Mouse (Mus musculus): ENCODE measurements around the gene Zfp719. TPM values are rescaled to one million over a fixed set of nuclear protein-coding genes. Genes with fewer than 3 reads are reported as not detected.

The Zfp719 gene
- polyA plus RNA-seq, 1 experiment from 2014 or later, result 13.9 TPM

DNA sequence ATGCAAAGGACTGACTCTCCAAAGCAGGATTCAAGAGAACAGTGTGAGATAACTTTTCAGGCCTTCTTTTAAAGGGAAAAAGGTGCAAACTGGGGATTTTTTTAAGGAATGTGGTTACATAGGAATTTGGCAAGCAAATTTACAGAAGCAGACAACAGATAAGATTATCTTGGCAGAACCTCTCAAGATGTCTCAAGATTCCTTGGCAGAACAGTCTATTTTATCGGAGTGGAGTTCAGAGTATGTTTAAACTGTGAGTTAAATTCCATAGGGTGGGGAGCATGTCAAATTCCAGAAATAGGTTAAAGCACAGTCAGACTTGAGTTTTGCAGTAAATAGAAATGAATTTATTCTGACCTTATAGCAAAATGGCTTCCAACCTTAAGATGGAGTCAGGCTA is 22.5 kb upstream of the Zfp719 start:
- no peaks in the 10 kb centered on the region for H3K9me3 ChIP-seq
- no peaks in the 10 kb centered on the region for H3K4me1 ChIP-seq (replicated peaks)
- H3K4me3 ChIP-seq, result no peak overlapping the region
- no peak overlapping the region for H3K4me2 ChIP-seq
- H3K27me3 ChIP-seq, result no peaks in the 10 kb centered on the region
- no peaks in the 10 kb centered on the region for H3K36me3 ChIP-seq
- ATAC-seq (ENCODE audit: low read depth), result no peak
- WGBS, result 94% methylated on average over 1 of the region's 1 CpGs
- H3K9ac ChIP-seq, result no peak overlapping the region
- no peak overlapping the region for H3K27ac ChIP-seq (replicated peaks)

DNA sequence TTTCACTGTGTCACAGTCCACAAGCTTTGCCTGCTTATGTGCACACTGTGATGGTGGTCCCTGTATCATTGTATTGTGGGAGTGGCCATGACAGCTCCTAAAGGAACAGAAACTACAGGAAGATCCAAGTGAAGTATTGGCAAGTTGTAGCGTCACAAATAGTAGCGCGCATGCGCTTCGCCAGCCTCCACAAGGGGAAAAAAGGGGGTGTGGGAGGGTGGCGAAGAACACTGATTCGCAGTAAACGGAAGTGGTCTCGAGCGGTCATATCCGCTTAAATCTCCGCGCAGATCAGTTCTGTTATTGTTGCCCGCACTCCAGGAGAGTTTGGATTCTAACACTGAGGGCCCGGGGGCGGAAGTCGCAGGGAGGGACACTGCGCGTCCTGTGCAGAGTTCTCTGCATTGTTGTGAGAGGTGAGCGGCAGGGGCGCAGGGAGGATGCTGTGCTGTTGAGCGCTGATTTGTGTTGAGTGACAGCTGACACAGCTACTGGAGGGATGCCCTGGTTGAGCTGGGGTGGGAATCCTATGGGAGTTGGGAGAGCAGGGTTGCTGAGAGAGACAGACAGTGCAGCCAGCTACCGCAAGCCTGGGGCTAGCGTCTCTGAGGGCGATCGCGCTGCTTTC is 17.3 kb upstream of the Zfp719 start, which contains the start of gene Zfp658:
Gene Zfp658, plus strand, starts transcription at position 251 of the 628 bp plus-strand sequence.
- Histone ChIP-seq H3K4me3 (peak within 1 kb of the TSS; percentile 73), H3K4me1 (replicated peaks) (peaks cover 22% of the 10 kb centered on the region), H3K9ac (peak within 1 kb of the TSS; percentile 84), H3K27ac (replicated peaks) (peak within 1 kb of the TSS; percentile 86), H3K9me3 (no peaks in the 10 kb centered on the region), H3K36me3 (peaks cover 25% of the 10 kb centered on the region), H3K27me3 (no peaks in the 10 kb centered on the region), H3K4me2 (peak within 1 kb of the TSS; percentile 90)
- ATAC-seq (ENCODE audit: low read depth), result peak; percentile 93
- under 1% methylated on average over 27 of the region's 27 CpGs for whole genome bisulfite sequencing

DNA sequence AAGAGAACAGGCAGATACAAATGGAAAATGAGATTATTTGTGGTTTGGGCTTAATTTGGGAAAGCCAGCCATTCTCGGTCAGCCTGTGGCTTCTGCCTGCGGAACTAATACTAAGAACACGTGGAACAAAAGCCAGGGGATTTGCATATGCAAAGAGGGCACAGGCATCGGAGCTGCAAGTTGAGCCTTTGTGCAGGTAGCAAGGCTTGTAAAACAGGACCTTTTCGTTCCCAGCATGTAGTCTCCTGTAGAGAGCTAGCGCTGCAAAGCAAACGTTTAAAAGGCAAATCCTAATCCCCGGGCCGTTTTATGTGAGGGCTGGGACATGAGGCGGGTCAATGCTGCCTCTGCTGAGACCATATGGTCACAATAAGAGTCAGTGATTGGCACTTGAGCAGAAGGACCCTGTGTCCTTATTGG is 16.7 kb upstream of the Zfp719 start:
- H3K4me2 ChIP-seq, result peak overlapping the region; percentile 90
- peak overlapping the region; percentile 84 for H3K9ac ChIP-seq
- H3K27me3 ChIP-seq, result no peaks in the 10 kb centered on the region
- peak overlapping the region; percentile 73 for H3K4me3 ChIP-seq
- peaks cover 30% of the 10 kb centered on the region for H3K36me3 ChIP-seq
- under 1% methylated on average over 10 of the region's 10 CpGs for WGBS
- no peaks in the 10 kb centered on the region for H3K9me3 ChIP-seq
- peaks cover 22% of the 10 kb centered on the region for H3K4me1 ChIP-seq (replicated peaks)
- H3K27ac ChIP-seq (replicated peaks), result peak overlapping the region; percentile 86
- ATAC-seq (ENCODE audit: low read depth), result peak; percentile 32

DNA sequence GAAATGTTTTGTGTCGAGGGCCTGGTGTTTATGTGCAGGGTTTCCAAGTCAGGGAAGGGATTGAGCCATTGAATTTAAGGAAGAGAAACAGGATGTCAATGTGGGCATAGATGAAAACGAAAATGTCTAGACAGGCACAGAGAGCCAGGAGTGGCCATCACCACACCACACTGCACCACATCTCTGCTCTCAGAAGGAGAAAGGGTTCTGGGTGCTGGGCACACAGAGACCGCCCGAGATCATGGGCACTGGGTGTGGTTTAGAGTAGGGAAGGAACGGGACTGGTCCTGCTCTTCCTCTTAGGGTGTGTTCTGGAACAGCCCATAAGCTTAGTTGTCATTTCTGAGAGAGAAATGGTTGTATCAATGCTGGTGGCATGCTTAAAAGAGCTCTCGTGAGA is 16.1 kb upstream of the Zfp719 start:
- peak overlapping the region; percentile 73 for H3K4me3 ChIP-seq
- peak overlapping the region; percentile 90 for H3K4me2 ChIP-seq
- H3K27me3 ChIP-seq, result no peaks in the 10 kb centered on the region
- WGBS, result 65% methylated on average over 6 of the region's 6 CpGs
- peaks cover 22% of the 10 kb centered on the region for H3K4me1 ChIP-seq (replicated peaks)
- peaks cover 36% of the 10 kb centered on the region for H3K36me3 ChIP-seq
- H3K27ac ChIP-seq (replicated peaks), result no peak overlapping the region
- H3K9me3 ChIP-seq, result no peaks in the 10 kb centered on the region
- ATAC-seq (ENCODE audit: low read depth), result no peak
- H3K9ac ChIP-seq, result peak overlapping the region; percentile 84

DNA sequence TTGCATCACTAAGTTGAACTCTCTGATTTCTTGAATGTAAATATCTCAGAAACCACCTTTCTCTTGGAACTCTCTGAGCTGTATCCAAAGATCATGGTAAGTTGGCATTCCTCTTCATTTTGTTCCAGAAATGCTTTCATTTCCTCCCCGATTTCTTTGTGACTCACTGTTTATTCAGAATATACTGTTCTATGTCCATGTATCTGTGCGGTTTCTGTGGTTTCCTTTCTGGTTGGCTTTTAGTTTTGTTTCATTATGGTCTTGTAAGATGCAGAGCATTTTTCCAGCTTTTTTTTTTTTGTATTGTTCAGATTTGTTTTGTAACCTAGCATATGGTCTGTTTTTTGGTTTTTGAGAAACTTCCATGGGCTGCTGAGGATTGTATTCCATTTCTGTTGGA is 8.2 kb upstream of the Zfp719 start:
- Histone ChIP-seq H3K27me3 (no peaks in the 10 kb centered on the region), H3K9me3 (no peaks in the 10 kb centered on the region), H3K9ac (no peak overlapping the region), H3K4me3 (no peak overlapping the region), H3K36me3 (peaks cover 95% of the 10 kb centered on the region), H3K27ac (replicated peaks) (no peak overlapping the region), H3K4me1 (replicated peaks) (no peaks in the 10 kb centered on the region), H3K4me2 (no peak overlapping the region)
- no peak for ATAC-seq (ENCODE audit: low read depth)
- WGBS, result 95% methylated on average over 2 of the region's 2 CpGs

DNA sequence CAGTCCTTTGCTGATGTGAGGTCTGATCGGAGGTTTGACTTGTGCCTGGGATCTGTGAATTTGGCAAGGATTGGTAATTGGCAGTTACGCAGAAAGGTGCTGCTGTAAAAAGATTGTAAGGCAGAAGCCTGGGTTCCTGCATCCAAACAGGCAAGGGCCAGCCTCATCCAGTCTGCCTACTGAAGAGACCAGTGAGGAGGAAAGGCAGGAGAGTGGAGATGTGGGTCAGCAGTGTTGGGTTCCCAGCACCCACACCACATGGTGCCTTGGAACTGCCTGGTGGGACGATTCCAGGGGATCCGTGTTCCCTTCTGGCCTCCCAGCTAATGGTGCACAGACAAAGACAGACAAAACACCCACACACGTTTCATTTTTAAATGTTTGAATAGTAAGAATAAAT is 1.1 kb downstream of the Zfp719 start:
- Histone ChIP-seq H3K27ac (replicated peaks) (peak overlapping the region; percentile 94), H3K4me3 (peak overlapping the region; percentile 75), H3K27me3 (no peaks in the 10 kb centered on the region), H3K9me3 (no peaks in the 10 kb centered on the region), H3K4me1 (replicated peaks) (peaks cover 27% of the 10 kb centered on the region), H3K9ac (peak overlapping the region; percentile 91), H3K4me2 (peak overlapping the region; percentile 84), H3K36me3 (peaks cover 34% of the 10 kb centered on the region)
- WGBS, result 72% methylated on average over 5 of the region's 5 CpGs
- ATAC-seq (ENCODE audit: low read depth), result no peak

DNA sequence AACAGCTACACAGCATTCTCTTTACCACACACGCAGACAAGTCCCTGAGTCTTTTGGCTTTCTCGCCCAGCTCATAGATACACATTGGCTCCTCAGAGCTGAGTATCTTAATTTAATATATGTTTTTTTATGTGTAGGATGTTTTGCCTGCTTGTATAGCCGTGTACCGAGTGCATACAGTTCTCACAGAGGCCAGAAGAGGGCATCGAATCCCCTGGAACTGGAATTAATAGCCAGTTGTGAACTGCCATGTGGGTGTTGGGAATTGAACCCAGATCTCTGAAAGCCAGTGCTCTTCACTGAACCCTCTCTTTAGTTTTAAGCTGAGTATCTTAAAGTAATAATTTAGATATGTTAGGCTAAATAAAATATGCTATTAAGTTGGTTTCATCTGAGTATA is 5.4 kb downstream of the Zfp719 start:
- 90% methylated on average over 5 of the region's 5 CpGs for WGBS
- no peak overlapping the region for H3K4me2 ChIP-seq

DNA sequence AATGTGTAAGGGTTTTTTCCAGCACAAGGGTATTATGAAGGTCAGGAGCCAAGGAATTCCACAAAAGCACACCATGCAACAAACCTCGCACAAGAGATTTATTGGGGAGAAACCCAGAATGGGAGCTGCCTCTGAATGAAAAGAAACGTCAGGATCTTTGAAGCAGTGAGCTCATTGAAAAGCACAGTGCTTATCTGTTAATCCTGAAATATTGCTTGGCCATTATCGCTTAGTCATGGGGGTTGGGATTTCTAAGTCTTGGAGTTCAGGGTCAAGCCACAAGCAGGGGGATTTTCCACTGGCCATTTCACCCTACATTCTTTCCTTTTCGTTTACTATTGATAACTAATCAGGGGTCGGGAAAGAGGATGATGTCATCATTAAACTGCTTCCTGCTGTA is 22.5 kb downstream of the Zfp719 start:
- Histone ChIP-seq H3K4me3 (no peak overlapping the region), H3K27ac (replicated peaks) (no peak overlapping the region), H3K4me1 (replicated peaks) (0 out of 2 replicates have a peak, but pooled peaks cover 14% of the 10 kb centered on the region), H3K4me2 (no peak overlapping the region), H3K9me3 (no peaks in the 10 kb centered on the region), H3K27me3 (peaks cover 3% of the 10 kb centered on the region; the same call in 1 of the 2 replicates), H3K36me3 (no peaks in the 10 kb centered on the region), H3K9ac (no peak overlapping the region)
- ATAC-seq (ENCODE audit: low read depth), result no peak
- 8% methylated on average over 5 of the region's 5 CpGs for WGBS

More for the DNA sequence above, 5.4 kb downstream of the Zfp719 start:
- Histone ChIP-seq H3K9ac (no peak overlapping the region), H3K4me1 (replicated peaks) (peaks cover 27% of the 10 kb centered on the region), H3K4me3 (no peak overlapping the region), H3K9me3 (no peaks in the 10 kb centered on the region), H3K36me3 (peaks cover 62% of the 10 kb centered on the region), H3K27me3 (no peaks in the 10 kb centered on the region), H3K27ac (replicated peaks) (no peak overlapping the region)
- ATAC-seq (ENCODE audit: low read depth), result no peak

DNA sequence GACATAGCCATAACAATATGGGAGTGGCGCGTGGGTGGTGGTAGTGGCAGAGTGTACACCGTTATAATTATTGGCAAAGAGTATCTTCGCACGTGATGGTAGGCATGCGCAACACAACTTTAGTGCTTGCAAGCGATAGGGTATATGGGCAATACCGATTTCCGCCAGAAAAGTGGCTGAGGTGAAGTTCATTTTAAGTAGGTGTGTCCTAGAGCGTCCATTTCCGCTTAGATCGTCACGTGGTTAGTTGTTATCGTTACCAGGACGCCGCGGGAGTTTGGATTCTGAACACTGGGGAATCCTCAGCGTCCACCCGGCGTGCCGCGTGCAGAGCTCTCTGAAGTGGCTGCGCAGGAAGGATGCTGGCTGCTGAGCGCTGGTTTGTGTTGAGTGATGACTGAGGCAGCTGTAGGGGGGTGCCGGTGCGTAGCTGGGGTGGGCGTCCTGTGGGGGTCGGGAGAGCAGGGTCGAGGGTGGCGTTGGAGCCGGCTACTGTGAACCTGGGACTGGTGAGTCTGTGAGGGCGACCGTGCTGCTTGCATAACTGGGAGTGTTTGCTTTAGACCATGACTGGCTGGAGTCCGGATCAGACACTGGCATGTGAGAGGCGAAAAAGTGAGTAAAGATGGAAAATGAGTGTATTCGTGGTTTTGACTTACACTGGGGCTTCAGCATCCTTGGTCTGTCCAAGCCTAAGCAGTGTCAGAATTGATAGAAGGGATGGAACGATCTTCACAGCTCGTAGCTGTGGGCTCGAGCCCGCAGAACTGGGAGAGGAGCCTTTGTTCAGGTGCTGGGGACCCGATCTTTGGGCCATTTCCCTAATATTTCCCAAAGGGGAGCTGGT is 27.7 kb downstream of the Zfp719 start, which contains the start of gene Zfp819:
Gene Zfp819, plus strand, starts transcription at position 274 of the 847 bp plus-strand sequence.
- Histone ChIP-seq H3K36me3 (no peaks in the 10 kb centered on the region), H3K27me3 (no peaks in the 10 kb centered on the region), H3K9ac (peak within 1 kb of the TSS; percentile 58), H3K27ac (replicated peaks) (no peak within 1 kb of the TSS), H3K4me2 (peak within 1 kb of the TSS; percentile 63), H3K4me1 (replicated peaks) (peaks cover 11% of the 10 kb centered on the region; the same call in 1 of the 2 replicates), H3K9me3 (no peaks in the 10 kb centered on the region), H3K4me3 (peak within 1 kb of the TSS; percentile 35)
- ATAC-seq (ENCODE audit: low read depth), result peak; percentile 84
- WGBS, result 18% methylated on average over 41 of the region's 41 CpGs

DNA sequence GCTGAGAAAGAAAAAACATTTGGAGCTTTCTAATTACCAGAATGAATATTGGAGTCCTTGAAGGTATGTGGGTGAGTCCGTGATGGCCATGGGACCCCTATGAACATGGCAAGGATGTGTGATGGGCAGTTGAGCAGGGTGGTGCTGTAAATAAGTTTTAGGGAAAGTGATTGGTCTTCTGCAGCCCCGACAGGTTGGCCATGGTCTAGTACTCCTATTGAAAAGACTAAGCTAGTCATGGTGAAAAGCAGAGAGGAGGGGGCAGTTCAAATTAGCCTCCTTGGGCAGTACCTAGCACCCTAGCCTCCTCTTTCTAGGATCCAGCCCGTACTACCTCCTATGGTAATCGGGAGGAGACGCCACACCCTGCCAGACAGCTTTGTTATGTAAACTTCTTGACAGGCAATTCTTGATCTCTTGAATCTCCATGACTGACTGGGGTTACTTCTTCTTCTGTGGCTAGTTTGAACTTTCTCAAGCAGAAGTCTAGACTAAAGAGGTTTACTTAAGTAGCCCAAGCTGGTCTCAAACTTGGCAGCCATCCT is 28.4 kb downstream of the Zfp719 start:
- WGBS, result 41% methylated on average over 5 of the region's 5 CpGs
- no peak overlapping the region for H3K27ac ChIP-seq (replicated peaks)
- no peaks in the 10 kb centered on the region for H3K36me3 ChIP-seq
- H3K27me3 ChIP-seq, result no peaks in the 10 kb centered on the region
- H3K4me3 ChIP-seq, result no peak overlapping the region
- H3K9me3 ChIP-seq, result no peaks in the 10 kb centered on the region
- H3K4me2 ChIP-seq, result peak overlapping the region; percentile 63
- no peak for ATAC-seq (ENCODE audit: low read depth)
- H3K9ac ChIP-seq, result no peak overlapping the region
- peaks cover 5% of the 10 kb centered on the region; the same call in 1 of the 2 replicates for H3K4me1 ChIP-seq (replicated peaks)

DNA sequence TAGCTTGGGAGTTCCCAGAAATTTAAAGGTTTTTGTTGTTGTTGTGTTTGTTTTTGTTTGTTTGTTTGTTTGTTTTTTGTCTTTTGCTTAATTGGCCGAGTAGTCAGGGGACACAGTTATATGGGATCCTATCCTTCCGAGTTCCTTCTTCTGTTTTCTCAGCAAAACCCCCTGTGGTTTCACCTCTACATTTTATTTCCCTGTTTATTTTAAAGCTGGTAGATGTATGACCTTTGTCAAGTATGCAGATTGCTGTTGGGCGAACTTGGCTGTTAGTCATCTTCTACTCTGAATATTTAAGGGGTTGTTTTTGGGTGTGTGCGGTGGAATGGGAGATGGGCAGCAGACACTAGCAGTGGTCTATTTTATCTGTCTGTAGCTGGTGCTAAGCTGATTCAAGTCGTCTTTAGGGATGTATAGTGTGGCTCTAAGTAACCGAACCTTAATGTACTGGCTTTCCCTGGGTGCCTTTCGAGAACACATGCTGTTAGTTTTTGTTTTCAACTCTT is 29.0 kb downstream of the Zfp719 start:
- Histone ChIP-seq H3K4me2 (no peak overlapping the region), H3K36me3 (no peaks in the 10 kb centered on the region), H3K4me1 (replicated peaks) (peaks cover 5% of the 10 kb centered on the region; the same call in 1 of the 2 replicates), H3K27ac (replicated peaks) (no peak overlapping the region), H3K9ac (no peak overlapping the region), H3K27me3 (no peaks in the 10 kb centered on the region), H3K4me3 (no peak overlapping the region), H3K9me3 (no peaks in the 10 kb centered on the region)
- ATAC-seq (ENCODE audit: low read depth), result no peak
- 80% methylated on average over 7 of the region's 7 CpGs for WGBS
